Comparison of ENCODE assay signal across 8 mouse cellular contexts in the genomic region with DNA sequence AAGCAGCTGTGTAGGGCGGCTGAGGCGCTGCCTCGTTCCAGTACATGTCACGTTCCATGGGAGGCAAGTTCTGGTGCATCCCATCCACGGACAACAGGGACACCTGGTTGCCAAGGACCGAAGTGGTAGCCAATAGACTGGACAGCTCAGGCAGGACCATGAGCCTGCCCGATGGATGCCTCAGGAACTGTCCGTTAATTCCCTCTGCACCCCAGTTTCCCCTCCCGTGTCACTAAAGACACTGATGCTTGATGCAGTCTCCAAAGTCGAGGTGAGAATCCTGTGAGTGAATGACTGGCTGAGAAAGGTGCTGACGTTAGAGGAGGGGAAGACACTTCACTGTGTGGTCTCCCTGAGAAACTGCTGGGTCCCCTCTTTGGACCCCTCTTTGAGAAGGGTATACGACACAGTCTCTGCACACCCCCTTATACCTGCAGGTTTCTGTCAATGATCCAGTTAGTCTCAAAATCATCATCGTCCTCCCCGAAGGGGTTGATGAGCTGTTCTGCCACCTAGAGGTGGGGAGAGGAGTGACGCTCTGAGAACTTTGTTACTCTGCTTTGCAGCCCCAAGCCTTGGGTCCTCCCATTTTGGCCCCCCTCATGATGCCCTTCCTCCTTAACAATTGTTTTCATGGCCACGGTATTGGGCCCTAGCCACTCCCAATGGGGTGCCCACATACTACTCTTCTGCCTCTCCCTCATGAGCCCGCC. TPM values are rescaled to one million over a fixed set of nuclear protein-coding genes. Genes with fewer than 3 reads are reported as not detected.
A peak's percentile ranks its signal among the peaks of the same experiment; 100 is the strongest.
DNase-seq lines count a peak whose midpoint lies in the region; ATAC-seq and TF ChIP-seq lines count a peak whose summit lies in the region.
"Had no signal": no experiment of that assay in that cellular context is flagged by ENCODE, and none has a peak within 500 bp of the region (broad histone marks: within the 10 kb centered on the region; RNA-seq: fewer than 3 reads in every experiment).

No protein-coding gene starts in this region.

- peak in 1 of 2 experiments; percentile 49 for DNase-seq in layer of hippocampus, adult 2 months (ENCODE audit: low spot score in 2 of 2)
- no peak for DNase-seq in layer of hippocampus, postnatal 10 days (ENCODE audit: low spot score in 2 of 2)
- no peak for DNase-seq in G1E (ENCODE audit: low spot score)
- no peak for DNase-seq in hindbrain, embryonic 11.5 days (ENCODE audit: low spot score)
- no peak for DNase-seq in left cerebral cortex, postnatal 4 days

- H3K4me2 ChIP-seq in hindbrain, embryonic 11.5 days (replicated peaks; ENCODE audit: low read depth, low read length), result no peak overlapping the region
- H3K4me2 ChIP-seq: limb, embryonic 15.5 days had no signal

- WGBS in hindbrain, embryonic 11.5 days, result 75% methylated on average over 17 of the region's 17 CpGs

- H3K9ac ChIP-seq in hindbrain, embryonic 11.5 days (ENCODE audit: low read depth, low read length), result no peak overlapping the region
- H3K9ac ChIP-seq: limb, embryonic 15.5 days had no signal

- peak; percentile 90 for TF ChIP-seq CTCF in layer of hippocampus, adult 2 months (conservative IDR thresholded peaks at IDR 0.05)
- TF ChIP-seq CTCF in G1E (IDR thresholded peaks at IDR 0.05; ENCODE audit: low read depth, low read length), result peak; percentile 65

- intact Hi-C loops in left cerebral cortex, postnatal 4 days (cut with DNase I), result no loop called here

- peak; percentile 37; the same call in 1 of the 2 replicates for ATAC-seq in G1E (ENCODE audit: extremely low read depth, insufficient number of reproducible peaks, low FRiP score, poor library complexity, severe bottlenecking)
- ATAC-seq in common myeloid progenitor, adult 5-6 weeks (replicated peaks; ENCODE audit: low read depth, poor library complexity, severe bottlenecking), result peak; percentile 33; the same call in 1 of the 2 replicates
- 0 out of 2 replicates have a peak, but pooled peaks have one; percentile 24 for ATAC-seq in monocyte, adult 5-6 weeks (replicated peaks; ENCODE audit: insufficient number of reproducible peaks, low FRiP score, low TSS enrichment, poor library complexity, severe bottlenecking)
- ATAC-seq in hindbrain, embryonic 11.5 days (ENCODE audit: low FRiP score), result no peak

- H3K4me1 ChIP-seq in G1E (ENCODE audit: insufficient read depth, low read depth, low read length), result peaks cover 93% of the 10 kb centered on the region
- no peaks in the 10 kb centered on the region for H3K4me1 ChIP-seq in hindbrain, embryonic 11.5 days (replicated peaks; ENCODE audit: control insufficient read depth, insufficient read depth, low read length)

- peaks cover 22% of the 10 kb centered on the region for H3K36me3 ChIP-seq in G1E (replicated peaks)
- peaks cover 6% of the 10 kb centered on the region; the same call in 1 of the 2 replicates for H3K36me3 ChIP-seq in hindbrain, embryonic 11.5 days (ENCODE audit: control insufficient read depth, insufficient read depth, low read length)

- H3K4me3 ChIP-seq in layer of hippocampus, adult 2 months, result no peak overlapping the region
- peak overlapping the region; percentile 64; the same call in 1 of the 2 replicates for H3K4me3 ChIP-seq in G1E (ENCODE audit: low read depth, low read length)
- H3K4me3 ChIP-seq in hindbrain, embryonic 11.5 days (ENCODE audit: low read depth, low read length), result no peak overlapping the region
- H3K4me3 ChIP-seq: limb, embryonic 15.5 days had no signal

- H3K27ac ChIP-seq in layer of hippocampus, adult 2 months, result no peak overlapping the region
- no peak overlapping the region for H3K27ac ChIP-seq in hindbrain, embryonic 11.5 days (ENCODE audit: low read depth, low read length)
- H3K27ac ChIP-seq: limb, embryonic 15.5 days had no signal

- no peaks in the 10 kb centered on the region for H3K27me3 ChIP-seq in G1E (ENCODE audit: insufficient read depth, low read length)
- H3K27me3 ChIP-seq in hindbrain, embryonic 11.5 days (ENCODE audit: control insufficient read depth, insufficient read depth, low read length), result no peaks in the 10 kb centered on the region
- H3K27me3 ChIP-seq: limb, embryonic 15.5 days had no signal

- no peaks in the 10 kb centered on the region for H3K9me3 ChIP-seq in G1E (replicated peaks)
- no peaks in the 10 kb centered on the region for H3K9me3 ChIP-seq in hindbrain, embryonic 11.5 days (ENCODE audit: control insufficient read depth, low read length)
- H3K9me3 ChIP-seq: limb, embryonic 15.5 days had no signal

RNA-seq across cellular contexts. Expression of a gene that starts 8.9 kb away (rescaled TPM):
- 1,000 to 10,000 TPM; 3,170 to 3,409 TPM for total RNA-seq in layer of hippocampus, adult 2 months (2021)
- total RNA-seq in layer of hippocampus, postnatal 10 days (2021), result 1,000 to 10,000 TPM; 2,066 to 2,109 TPM
- total RNA-seq in G1E (2014; fragmentation: Nextera tagmentation), result 2,660 and 2,681 TPM in 2 replicates
- total RNA-seq in G1E (2017), result 936 and 1,016 TPM in 2 replicates
- 28,412 and 34,236 TPM in 2 replicates for polyA plus RNA-seq in G1E (2012)
- total RNA-seq in common myeloid progenitor, adult 5-6 weeks (2017), result 695 and 890 TPM in 2 replicates
- total RNA-seq in monocyte, adult 5-6 weeks (2017), result 676 to 886 TPM (median 682 TPM) in 3 replicates
- 1,301 and 1,416 TPM in 2 replicates for polyA plus RNA-seq in hindbrain, embryonic 11.5 days (2014; fragmentation: Nextera tagmentation; extraction: Ambion mirVana)
- 1,000 to 10,000 TPM; 1,213 to 1,248 TPM for total RNA-seq in left cerebral cortex, postnatal 4 days (2021)

RNA-seq across cellular contexts. Expression of a gene that starts 12.1 kb away (rescaled TPM):
- 1 to 10 TPM; 1.2 to 1.5 TPM for total RNA-seq in layer of hippocampus, adult 2 months (2021)
- 1 to 10 TPM; 1.9 to 3.0 TPM for total RNA-seq in layer of hippocampus, postnatal 10 days (2021)
- not detected in 2 replicates for total RNA-seq in G1E (2014; fragmentation: Nextera tagmentation)
- 0.22 TPM in 1 of 2 replicates, not detected in the other for total RNA-seq in G1E (2017)
- polyA plus RNA-seq in G1E (2012), result 0.03 TPM in 1 of 2 replicates, not detected in the other
- total RNA-seq in common myeloid progenitor, adult 5-6 weeks (2017), result not detected in 2 replicates
- total RNA-seq in monocyte, adult 5-6 weeks (2017), result 0.21 TPM in 1 of 3 replicates, not detected in the others
- 0.91 and 1.1 TPM in 2 replicates for polyA plus RNA-seq in hindbrain, embryonic 11.5 days (2014; fragmentation: Nextera tagmentation; extraction: Ambion mirVana)
- total RNA-seq in left cerebral cortex, postnatal 4 days (2021), result 1 to 10 TPM; 1.7 to 2.1 TPM

RNA-seq across cellular contexts. Expression of a gene that starts 12.1 kb away (rescaled TPM):
- 10 to 100 TPM in 1 of 2 experiments, 1 to 10 TPM in 1; 9.7 to 10.4 TPM for total RNA-seq in layer of hippocampus, adult 2 months (2021)
- total RNA-seq in layer of hippocampus, postnatal 10 days (2021), result 10 to 100 TPM; 13.9 to 14.5 TPM
- total RNA-seq in G1E (2014; fragmentation: Nextera tagmentation), result 4.7 and 25.4 TPM in 2 replicates
- 2.7 and 3.1 TPM in 2 replicates for total RNA-seq in G1E (2017)
- 4.0 and 4.2 TPM in 2 replicates for polyA plus RNA-seq in G1E (2012)
- total RNA-seq in common myeloid progenitor, adult 5-6 weeks (2017), result 8.1 and 8.8 TPM in 2 replicates
- 0.39 to 3.0 TPM in 2 of 3 replicates, not detected in the other for total RNA-seq in monocyte, adult 5-6 weeks (2017)
- 35.7 and 35.9 TPM in 2 replicates for polyA plus RNA-seq in hindbrain, embryonic 11.5 days (2014; fragmentation: Nextera tagmentation; extraction: Ambion mirVana)
- 10 to 100 TPM; 12.9 to 14.9 TPM for total RNA-seq in left cerebral cortex, postnatal 4 days (2021)

RNA-seq across cellular contexts. Expression of a gene that starts 52.0 kb away (rescaled TPM):
- 10 to 100 TPM; 25.0 to 25.6 TPM for total RNA-seq in layer of hippocampus, adult 2 months (2021)
- 10 to 100 TPM; 49.1 to 54.6 TPM for total RNA-seq in layer of hippocampus, postnatal 10 days (2021)
- total RNA-seq in G1E (2014; fragmentation: Nextera tagmentation), result 32.8 and 41.8 TPM in 2 replicates
- total RNA-seq in G1E (2017), result 17.0 and 20.1 TPM in 2 replicates
- 46.6 and 48.8 TPM in 2 replicates for polyA plus RNA-seq in G1E (2012)
- 4.4 and 11.1 TPM in 2 replicates for total RNA-seq in common myeloid progenitor, adult 5-6 weeks (2017)
- 1.1 TPM in 1 of 3 replicates, not detected in the others for total RNA-seq in monocyte, adult 5-6 weeks (2017)
- polyA plus RNA-seq in hindbrain, embryonic 11.5 days (2014; fragmentation: Nextera tagmentation; extraction: Ambion mirVana), result 5.7 and 5.8 TPM in 2 replicates
- total RNA-seq in left cerebral cortex, postnatal 4 days (2021), result 10 to 100 TPM; 52.8 to 60.4 TPM
